Mouse (Mus musculus) ES-Bruce4 (cell line): ENCODE data around the gene Wsb1.

ENCODE experiments used
- CTCF ChIP-seq: IDR thresholded peaks from one replicate; pipeline ENCODE4 v1.8.1; 2011; ENCODE audit warnings: low read depth, low read length
- EP300 ChIP-seq: IDR thresholded peaks from 2 replicates; pipeline ENCODE4 v1.6.1; 2011; ENCODE audit warnings: low read depth, low read length; ENCODE audit not compliant: insufficient read depth
- POLR2A ChIP-seq: IDR thresholded peaks from one replicate; pipeline ENCODE4 v1.8.1; 2011; ENCODE audit warnings: low read length; ENCODE audit not compliant: insufficient read depth

- TF ChIP-seq EP300 (no peak), CTCF (no peak), POLR2A (no peak)
These were observed 28.9 kb downstream of the Wsb1 start for GRCm38 (mm10) chr11:79225371-79226155.
